Mouse (Mus musculus): ENCODE data around the gene Ttc16.
A peak's percentile ranks its signal among the peaks of the same experiment; 100 is the strongest.

Ttc16 gene

DNA sequence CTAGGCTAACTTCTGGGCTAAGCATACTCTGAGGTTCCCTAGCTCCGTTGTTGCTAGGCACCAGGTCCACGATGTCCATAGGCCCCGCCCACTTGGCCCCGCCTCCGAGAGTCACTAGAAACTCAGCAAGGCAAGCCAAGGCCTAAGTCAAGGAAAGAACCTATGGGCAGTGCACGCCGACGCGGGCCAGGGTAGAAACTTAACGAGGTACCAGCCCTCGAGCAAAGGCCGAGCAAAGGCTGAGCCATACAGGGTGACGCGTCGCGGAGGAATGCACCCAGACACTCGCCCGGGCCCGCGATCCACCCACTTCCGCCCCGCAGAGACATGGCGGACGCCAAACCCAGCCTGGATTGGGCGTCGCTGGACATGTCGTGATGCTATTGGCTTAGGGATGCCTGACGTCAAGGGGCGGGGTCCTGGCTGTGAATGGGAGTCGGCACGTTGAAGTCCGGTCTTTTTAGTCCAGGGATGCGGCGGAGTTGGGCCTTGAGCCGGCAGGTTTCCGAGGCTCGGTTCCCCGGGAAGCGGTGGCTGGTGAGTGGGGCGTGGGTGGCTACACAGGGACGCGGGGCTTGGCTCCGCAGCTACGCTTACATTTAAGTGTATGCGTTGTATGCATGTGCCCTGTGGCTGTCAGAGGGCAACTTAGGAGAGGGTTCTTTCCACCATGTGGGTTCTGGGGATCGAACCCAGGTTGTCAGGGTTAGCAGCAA is at the start of gene Ttc16, which contains the start of gene Ptrh1:
Ttc16 (minus strand) TSS at position 275 of the 716 bp plus-strand sequence.
Ptrh1 (plus strand) TSS at position 428 of the 716 bp plus-strand sequence.
- peak; percentile 97 to 98 for DNase-seq (ENCODE audit: low spot score in 2 of 2)

DNA sequence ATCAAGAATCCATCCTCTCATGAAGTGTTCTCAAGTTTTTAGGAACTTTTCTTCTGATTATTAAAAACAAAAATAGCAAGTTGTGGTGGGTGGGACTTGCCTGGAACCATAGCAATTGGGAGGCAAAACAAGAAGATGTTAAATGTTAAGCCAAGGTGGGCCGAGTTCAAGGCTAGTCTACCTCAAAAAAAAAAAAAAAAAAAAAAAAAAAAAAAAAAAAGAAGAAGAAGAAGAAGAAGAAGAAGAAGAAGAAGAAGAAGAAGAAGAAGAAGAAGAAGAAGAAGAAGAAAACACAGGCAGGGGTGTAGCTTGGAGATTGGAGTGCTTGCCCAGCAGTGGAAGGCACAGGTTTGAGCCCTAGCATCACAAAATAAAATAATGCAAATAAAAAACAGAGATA is 49.3 kb upstream of the Ttc16 start:
- no peak for DNase-seq (ENCODE audit: low spot score in 2 of 2)

DNA sequence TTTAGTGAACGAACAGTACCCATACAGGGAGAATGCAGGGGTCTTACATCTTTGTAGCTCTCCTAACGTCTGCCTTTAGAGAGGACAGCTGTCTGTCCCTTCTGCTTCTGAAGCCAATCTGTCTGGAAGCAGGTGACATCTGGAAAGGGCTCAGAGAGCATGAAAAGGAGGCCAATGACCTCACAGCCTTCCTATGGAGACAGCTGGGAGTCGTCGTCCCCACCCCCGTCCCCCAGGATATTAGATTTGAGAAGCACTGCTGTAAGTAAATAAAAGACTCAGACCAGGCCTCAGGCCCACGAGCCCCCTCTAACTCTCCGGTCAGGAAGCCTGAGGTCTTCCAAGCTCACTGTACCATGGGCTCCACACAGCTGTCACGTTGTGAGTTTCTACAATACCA is 48.7 kb upstream of the Ttc16 start:
- no peak for DNase-seq (ENCODE audit: low spot score in 2 of 2)

DNA sequence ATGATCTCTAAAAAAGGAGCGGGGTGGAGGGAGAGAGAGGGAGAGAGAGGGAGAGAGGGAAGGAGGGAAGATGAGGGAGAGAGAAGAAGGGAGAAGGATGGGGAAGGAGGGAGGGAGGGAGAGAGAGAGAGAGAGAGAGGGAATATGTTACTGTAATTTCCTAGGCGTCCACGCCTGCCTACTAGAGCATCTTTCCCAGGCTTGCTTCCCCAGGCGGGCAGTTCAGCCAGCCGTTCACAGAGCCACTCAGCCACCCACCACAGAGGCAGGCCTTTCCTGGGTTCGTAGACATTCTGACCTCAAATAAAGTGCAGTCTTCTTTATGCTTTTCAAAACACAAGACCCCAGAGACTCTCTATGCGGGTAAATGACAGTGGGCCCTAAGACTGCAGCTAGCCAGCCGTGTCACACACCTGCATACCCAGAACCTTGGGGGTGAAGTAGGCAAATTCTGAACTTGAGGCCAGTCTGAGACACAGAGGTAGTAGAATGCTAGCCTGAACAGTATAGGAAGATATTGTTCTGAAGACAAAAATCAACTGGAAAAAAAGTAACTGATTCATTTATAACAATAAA is 48.2 kb upstream of the Ttc16 start:
- DNase-seq (ENCODE audit: low spot score in 2 of 2) = no peak

DNA sequence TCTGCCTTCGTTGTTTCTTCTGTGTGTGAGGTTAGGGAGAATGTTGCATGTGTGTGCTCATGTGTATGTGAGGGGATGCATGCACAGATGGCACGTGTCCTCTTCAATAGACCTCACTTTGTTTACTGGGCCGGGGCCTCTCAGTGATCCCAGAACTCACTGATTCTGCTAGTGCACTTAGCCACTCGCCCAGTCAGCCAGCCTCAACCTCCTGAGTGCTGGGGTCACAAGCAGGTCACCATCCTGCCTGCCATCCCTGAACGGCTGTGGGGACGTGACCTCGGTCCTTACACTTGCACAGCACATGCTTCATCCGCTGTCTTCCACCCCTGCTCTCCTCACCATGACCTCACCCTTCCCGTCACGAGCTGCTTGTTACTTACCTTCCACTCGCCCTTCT is 47.7 kb upstream of the Ttc16 start:
- no peak for DNase-seq (ENCODE audit: low spot score in 2 of 2)

- no peak for DNase-seq (ENCODE audit: low spot score in 2 of 2)
Measured at GRCm38 (mm10) chr2:32822643-32823042, 47.2 kb upstream of the Ttc16 start.

DNA sequence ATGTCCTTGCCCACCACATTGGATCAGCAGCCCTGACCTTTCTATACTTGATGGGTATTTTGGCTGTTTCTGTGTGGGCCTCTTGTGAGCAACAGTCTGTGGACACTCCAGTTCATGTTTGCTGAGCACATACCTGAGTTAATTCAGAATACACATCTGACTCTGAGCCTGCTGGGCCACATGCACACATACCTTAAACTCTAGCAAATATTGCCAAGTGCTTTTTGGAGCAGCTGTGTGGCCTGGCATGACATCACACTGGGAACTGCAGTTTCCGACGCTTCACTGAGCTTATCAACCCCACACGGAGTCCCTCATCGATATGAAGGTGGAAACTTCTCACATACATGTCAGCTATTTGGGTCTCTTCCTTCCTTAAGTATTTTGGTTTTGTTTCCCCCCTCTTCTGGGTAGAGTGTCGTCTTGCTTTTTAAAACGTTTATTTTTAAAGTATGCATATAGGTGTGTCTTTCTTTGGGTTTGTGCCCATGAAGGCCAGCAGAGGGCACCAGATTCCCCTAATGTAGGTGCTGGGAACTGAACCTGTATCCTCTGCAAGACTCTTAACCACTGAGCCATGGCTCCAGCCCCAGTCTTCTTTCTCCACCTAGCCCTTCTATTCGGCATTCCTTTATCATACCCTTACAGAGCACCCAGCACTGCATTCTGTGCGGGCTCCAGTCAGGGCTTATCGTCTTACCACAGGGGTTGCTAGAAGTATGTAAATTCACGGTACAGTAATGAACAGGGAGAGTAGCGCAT is 45.8 kb upstream of the Ttc16 start:
- no peak for DNase-seq (ENCODE audit: low spot score in 2 of 2)

DNA sequence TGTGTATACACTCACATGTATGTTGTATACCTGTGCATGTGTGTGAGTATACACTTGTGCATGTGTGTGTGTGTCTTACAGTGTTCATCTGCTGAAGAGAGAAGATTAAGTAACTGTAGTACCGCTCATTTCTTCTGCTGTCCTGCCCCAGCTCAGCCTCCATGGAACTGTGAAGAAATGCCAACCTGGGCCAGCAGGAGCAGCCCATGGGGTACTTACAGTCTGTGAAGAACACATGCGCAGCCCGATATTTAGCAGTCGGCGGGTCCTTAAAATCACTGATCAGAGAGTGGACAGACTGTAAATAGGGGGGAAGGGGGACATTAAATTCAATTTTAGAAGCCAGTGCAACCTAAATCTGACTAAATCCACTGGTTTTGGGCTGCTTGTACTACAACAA is 42.8 kb upstream of the Ttc16 start:
- no peak for DNase-seq (ENCODE audit: low spot score in 2 of 2)

- DNase-seq (ENCODE audit: low spot score in 2 of 2) = no peak
Measured at GRCm38 (mm10) chr2:32817589-32817988, 42.2 kb upstream of the Ttc16 start.

GRCm38 (mm10) chr2:32816946-32817581 is 41.6 kb upstream of the Ttc16 start:
- DNase-seq (ENCODE audit: low spot score in 2 of 2) = peak in 1 of 2 experiments; percentile 23

DNA sequence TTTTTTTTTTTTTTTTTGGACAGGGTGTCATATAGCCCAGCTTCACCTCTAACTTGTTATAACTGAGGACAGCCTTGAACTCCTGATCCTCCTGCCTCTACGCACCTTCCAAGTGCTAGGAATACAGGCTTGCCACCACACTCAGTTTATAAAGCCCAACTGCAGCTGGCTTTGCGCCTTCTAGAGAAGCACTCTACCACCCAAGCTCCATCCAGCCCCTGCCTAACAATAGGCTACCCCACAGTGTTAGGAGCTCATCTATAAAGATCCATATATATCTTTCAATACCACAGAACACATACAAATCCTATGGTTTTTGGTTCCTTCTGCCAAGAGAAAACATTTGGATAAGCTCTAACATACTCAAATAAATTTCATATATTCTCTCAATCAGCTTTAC is 41.1 kb upstream of the Ttc16 start:
- no peak for DNase-seq (ENCODE audit: low spot score in 2 of 2)

GRCm38 (mm10) chr2:32811959-32812358 is 36.5 kb upstream of the Ttc16 start:
- DNase-seq (ENCODE audit: low spot score in 2 of 2) = no peak

- no peak for DNase-seq (ENCODE audit: low spot score in 2 of 2)
Measured at GRCm38 (mm10) chr2:32808816-32809566, 33.6 kb upstream of the Ttc16 start.

- no peak for DNase-seq (ENCODE audit: low spot score in 2 of 2)
Measured at GRCm38 (mm10) chr2:32798251-32798962, 23.0 kb upstream of the Ttc16 start.

GRCm38 (mm10) chr2:32795748-32796418 is 20.4 kb upstream of the Ttc16 start:
- no peak for DNase-seq (ENCODE audit: low spot score in 2 of 2)

- peak; percentile 68 to 80 for DNase-seq (ENCODE audit: low spot score in 2 of 2)
Measured at GRCm38 (mm10) chr2:32791297-32791696, 15.9 kb upstream of the Ttc16 start.

GRCm38 (mm10) chr2:32788581-32788980 is 13.1 kb upstream of the Ttc16 start:
- DNase-seq (ENCODE audit: low spot score in 2 of 2) = no peak

DNA sequence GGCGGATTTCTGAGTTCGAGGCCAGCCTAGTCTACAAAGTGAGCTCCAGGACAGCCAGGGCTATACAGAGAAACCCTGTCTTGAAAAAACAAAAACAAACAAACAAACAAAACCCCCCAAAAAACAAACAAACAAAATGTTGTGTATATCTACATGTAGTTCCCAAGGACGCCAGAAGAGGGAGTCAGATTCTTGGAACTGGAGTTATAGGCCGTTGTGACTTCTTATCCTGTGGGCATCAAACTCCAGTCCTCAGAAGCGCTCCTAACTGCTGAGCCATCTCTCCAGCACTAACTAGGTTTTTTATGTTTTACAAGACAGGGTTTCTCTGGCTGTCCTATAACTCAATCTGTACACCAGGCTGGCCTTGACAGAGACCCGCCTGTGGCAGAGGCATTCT is 11.7 kb upstream of the Ttc16 start:
- DNase-seq (ENCODE audit: low spot score in 2 of 2) = no peak

DNA sequence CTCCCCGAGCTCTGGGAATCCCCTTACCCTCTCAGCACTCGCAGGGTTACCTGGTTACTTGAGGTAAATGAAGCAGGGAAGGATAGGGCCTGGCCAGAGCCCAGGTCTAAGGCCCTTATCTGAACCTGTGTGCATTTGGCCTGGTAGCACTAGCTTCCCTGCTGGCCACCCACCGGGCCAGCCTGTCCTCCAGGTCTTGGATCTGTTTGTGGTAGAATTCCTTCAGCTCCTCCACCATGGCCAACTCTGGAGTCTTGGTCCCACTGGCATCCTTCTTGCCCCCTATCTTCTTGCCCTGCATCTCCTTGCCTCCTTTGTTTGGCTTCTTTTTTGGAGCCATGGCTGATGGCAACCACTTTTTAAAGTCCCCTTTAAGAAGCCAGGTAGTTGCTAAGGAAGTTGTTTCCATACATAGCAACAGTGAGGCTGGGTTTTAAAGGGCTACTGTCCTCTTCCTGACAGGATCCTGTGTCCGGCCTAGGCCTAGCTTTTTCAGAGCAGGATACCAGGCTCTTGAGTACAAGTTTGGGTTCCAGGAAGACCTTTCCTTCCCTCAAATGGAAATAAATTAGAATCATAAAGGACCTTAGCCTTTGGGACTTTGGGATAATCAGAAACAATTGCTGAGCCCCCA is 8.7 kb upstream of the Ttc16 start, which contains the start of gene Cfap157:
Cfap157 (minus strand) TSS at position 381 of the 634 bp plus-strand sequence.
- DNase-seq (ENCODE audit: low spot score in 2 of 2) = peak; percentile 58 to 70

DNA sequence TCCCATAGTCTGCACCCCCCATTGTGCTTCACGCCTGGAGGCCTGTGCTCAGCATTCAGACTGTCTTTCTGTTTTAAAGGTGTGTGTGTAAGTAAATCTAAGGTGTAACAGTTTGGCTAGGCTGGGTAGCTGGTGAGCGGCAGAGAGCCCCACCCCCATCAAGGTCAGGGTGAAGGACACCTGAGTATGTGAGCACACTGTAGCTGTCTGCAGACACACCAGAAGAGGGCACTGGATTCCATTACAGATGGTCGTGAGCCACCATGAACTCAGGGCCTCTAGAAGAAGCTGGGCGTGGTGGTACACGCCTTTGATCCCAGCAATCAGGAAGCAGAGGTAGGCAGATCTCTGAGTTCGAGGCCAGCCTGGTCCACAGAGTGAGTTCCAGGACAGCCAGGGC is 6.3 kb upstream of the Ttc16 start:
- no peak for DNase-seq (ENCODE audit: low spot score in 2 of 2)

Measured in heart, adult 9 months (tissue).